Mouse (Mus musculus): Measurements from ENCODE around the gene Mios. TPM values are rescaled to one million over a fixed set of nuclear protein-coding genes. Genes with fewer than 3 reads are reported as not detected.
A peak's percentile ranks its signal among the peaks of the same experiment; 100 is the strongest.

Mios gene
- total and polyA plus RNA-seq, 2 experiments = 1.8 to 10.0 TPM

- H3K4me1 ChIP-seq (ENCODE audit: control insufficient read depth, insufficient read depth, low read length) = peaks cover 2% of the 10 kb centered on the region; the same call in 1 of the 2 replicates
- TF ChIP-seq POLR2A (IDR thresholded peaks at IDR 0.05; ENCODE audit: extremely low read depth, insufficient read depth, low read length) (no peak), CTCF (IDR thresholded peaks at IDR 0.05; ENCODE audit: low read depth, low read length) (0 out of 2 replicates have a peak, but pooled peaks have one; percentile 8)
- 0 out of 2 replicates have a peak, but pooled peaks cover under 1% of the 10 kb centered on the region for H3K36me3 ChIP-seq (ENCODE audit: control insufficient read depth, insufficient read depth, low read length)
- WGBS = under 1% methylated on average over 8 of the region's 8 CpGs
- DNase-seq (ENCODE audit: extremely low read depth, low read depth, low spot score) = no peak
- peaks cover 6% of the 10 kb centered on the region; the same call in 1 of the 2 replicates for H3K79me2 ChIP-seq (ENCODE audit: control insufficient read depth, insufficient read depth, low read length)
- H3K27ac ChIP-seq (replicated peaks; ENCODE audit: insufficient read depth, low read depth, low read length) = peak overlapping the region; percentile 80
- peak overlapping the region; percentile 89 for H3K4me3 ChIP-seq (ENCODE audit: insufficient read depth, low read depth, low read length)
- no peaks in the 10 kb centered on the region for H3K27me3 ChIP-seq (ENCODE audit: control insufficient read depth, insufficient read depth, low read length)
- peak overlapping the region; percentile 83 for H3K9ac ChIP-seq (ENCODE audit: low read depth, low read length)
Observed at GRCm38 (mm10) chr6:8259667-8260044, 50.6 kb downstream of the Mios start.

- no peak overlapping the region for H3K27ac ChIP-seq (replicated peaks; ENCODE audit: insufficient read depth, low read depth, low read length)
Observed at GRCm38 (mm10) chr6:8271047-8271446, 62.0 kb downstream of the Mios start.

GRCm38 (mm10) chr6:8274387-8275054 is 65.5 kb downstream of the Mios start:
- DNase-seq (ENCODE audit: extremely low read depth, low read depth, low spot score) = peak; percentile 53
- no peaks in the 10 kb centered on the region for H3K36me3 ChIP-seq (ENCODE audit: control insufficient read depth, insufficient read depth, low read length)
- H3K4me1 ChIP-seq (ENCODE audit: control insufficient read depth, insufficient read depth, low read length) = peaks cover 4% of the 10 kb centered on the region; the same call in 1 of the 2 replicates
- TF ChIP-seq POLR2A (IDR thresholded peaks at IDR 0.05; ENCODE audit: extremely low read depth, insufficient read depth, low read length) = no peak
- TF ChIP-seq CTCF (IDR thresholded peaks at IDR 0.05; ENCODE audit: low read depth, low read length) = peak; percentile 64
- no peak overlapping the region for H3K27ac ChIP-seq (replicated peaks; ENCODE audit: insufficient read depth, low read depth, low read length)
- no peaks in the 10 kb centered on the region for H3K79me2 ChIP-seq (ENCODE audit: control insufficient read depth, insufficient read depth, low read length)
- H3K27me3 ChIP-seq (ENCODE audit: control insufficient read depth, insufficient read depth, low read length) = no peaks in the 10 kb centered on the region
- no peak overlapping the region for H3K9ac ChIP-seq (ENCODE audit: low read depth, low read length)
- no peak overlapping the region for H3K4me3 ChIP-seq (ENCODE audit: insufficient read depth, low read depth, low read length)
- 32% methylated on average over 6 of the region's 6 CpGs for WGBS

More at GRCm38 (mm10) chr6:8271047-8271446, 62.0 kb downstream of the Mios start:
- Histone ChIP-seq H3K36me3 (ENCODE audit: control insufficient read depth, insufficient read depth, low read length) (no peaks in the 10 kb centered on the region), H3K27me3 (ENCODE audit: control insufficient read depth, insufficient read depth, low read length) (no peaks in the 10 kb centered on the region), H3K9ac (ENCODE audit: low read depth, low read length) (no peak overlapping the region), H3K4me3 (ENCODE audit: insufficient read depth, low read depth, low read length) (no peak overlapping the region), H3K4me1 (ENCODE audit: control insufficient read depth, insufficient read depth, low read length) (peaks cover 4% of the 10 kb centered on the region; the same call in 1 of the 2 replicates), H3K79me2 (ENCODE audit: control insufficient read depth, insufficient read depth, low read length) (peaks cover 4% of the 10 kb centered on the region; the same call in 1 of the 2 replicates)
- DNase-seq (ENCODE audit: extremely low read depth, low read depth, low spot score) = peak; percentile 77
- TF ChIP-seq CTCF (IDR thresholded peaks at IDR 0.05; ENCODE audit: low read depth, low read length) (no peak), POLR2A (IDR thresholded peaks at IDR 0.05; ENCODE audit: extremely low read depth, insufficient read depth, low read length) (no peak)
- WGBS = 54% methylated on average over 3 of the region's 3 CpGs

- Histone ChIP-seq H3K79me2 (ENCODE audit: control insufficient read depth, insufficient read depth, low read length) (no peaks in the 10 kb centered on the region), H3K27me3 (ENCODE audit: control insufficient read depth, insufficient read depth, low read length) (no peaks in the 10 kb centered on the region), H3K9ac (ENCODE audit: low read depth, low read length) (no peak overlapping the region), H3K4me3 (ENCODE audit: insufficient read depth, low read depth, low read length) (no peak overlapping the region), H3K27ac (replicated peaks; ENCODE audit: insufficient read depth, low read depth, low read length) (no peak overlapping the region), H3K4me1 (ENCODE audit: control insufficient read depth, insufficient read depth, low read length) (peaks cover 4% of the 10 kb centered on the region; the same call in 1 of the 2 replicates), H3K36me3 (ENCODE audit: control insufficient read depth, insufficient read depth, low read length) (no peaks in the 10 kb centered on the region)
- TF ChIP-seq POLR2A (IDR thresholded peaks at IDR 0.05; ENCODE audit: extremely low read depth, insufficient read depth, low read length) = no peak
- no peak for TF ChIP-seq CTCF (IDR thresholded peaks at IDR 0.05; ENCODE audit: low read depth, low read length)
- DNase-seq (ENCODE audit: extremely low read depth, low read depth, low spot score) = peak; percentile 48
- WGBS = 13% methylated on average over 1 of the region's 1 CpGs
Observed at GRCm38 (mm10) chr6:8275098-8275497, 66.1 kb downstream of the Mios start.

- WGBS = 71% methylated on average over 4 of the region's 4 CpGs
Observed at GRCm38 (mm10) chr6:8276431-8276830, 67.4 kb downstream of the Mios start.

More at GRCm38 (mm10) chr6:8276431-8276830, 67.4 kb downstream of the Mios start:
- H3K27me3 ChIP-seq (ENCODE audit: control insufficient read depth, insufficient read depth, low read length) = no peaks in the 10 kb centered on the region
- H3K4me1 ChIP-seq (ENCODE audit: control insufficient read depth, insufficient read depth, low read length) = peaks cover 2% of the 10 kb centered on the region; the same call in 1 of the 2 replicates
- no peak for DNase-seq (ENCODE audit: extremely low read depth, low read depth, low spot score)
- TF ChIP-seq CTCF (IDR thresholded peaks at IDR 0.05; ENCODE audit: low read depth, low read length) (no peak), POLR2A (IDR thresholded peaks at IDR 0.05; ENCODE audit: extremely low read depth, insufficient read depth, low read length) (no peak)
- H3K79me2 ChIP-seq (ENCODE audit: control insufficient read depth, insufficient read depth, low read length) = no peaks in the 10 kb centered on the region
- no peaks in the 10 kb centered on the region for H3K36me3 ChIP-seq (ENCODE audit: control insufficient read depth, insufficient read depth, low read length)
- H3K27ac ChIP-seq (replicated peaks; ENCODE audit: insufficient read depth, low read depth, low read length) = no peak overlapping the region
- no peak overlapping the region for H3K9ac ChIP-seq (ENCODE audit: low read depth, low read length)
- no peak overlapping the region for H3K4me3 ChIP-seq (ENCODE audit: insufficient read depth, low read depth, low read length)

Data from liver, adult 2 months (tissue).